Mouse (Mus musculus) liver, embryonic 16.5 days (tissue): ENCODE measurements around the gene Mgll. TPM values are rescaled to one million over a fixed set of nuclear protein-coding genes. Genes with fewer than 3 reads are reported as not detected.

Experiments used
- ATAC-seq: fragments of 200-750 bp; cut with Nextera tagmentation; 2 replicates; pipeline ENCODE4 v1.8.0; 2017; ENCODE audit warnings: low read depth, mild to moderate bottlenecking, moderate number of reproducible peaks, moderate library complexity
- H3K27ac ChIP-seq: fragments of 300-500 bp; sonication (generic); 2 replicates; pipeline ENCODE4 v1.5.1; 2014; ENCODE audit warnings: mild to moderate bottlenecking, low read length
- H3K27me3 ChIP-seq: fragments of 300-500 bp; sonication (generic); 2 replicates; pipeline ENCODE4 v1.6.1; 2014; ENCODE audit warnings: low read depth, low read length, mixed read lengths; ENCODE audit not compliant: control insufficient read depth, insufficient read depth
- H3K36me3 ChIP-seq: fragments of 300-500 bp; sonication (generic); 2 replicates; pipeline ENCODE4 v1.6.1; 2014; ENCODE audit warnings: mild to moderate bottlenecking; ENCODE audit not compliant: control insufficient read depth, insufficient read depth
- H3K4me1 ChIP-seq: fragments of 300-500 bp; sonication (generic); 2 replicates; pipeline ENCODE4 v1.6.1; 2014; ENCODE audit warnings: low read depth, low read length, mixed read lengths; ENCODE audit not compliant: control insufficient read depth
- H3K4me2 ChIP-seq: fragments of 300-500 bp; sonication (generic); 2 replicates; pipeline ENCODE4 v1.6.1; 2014; ENCODE audit warnings: low read depth, low read length, mixed read lengths
- H3K4me3 ChIP-seq: fragments of 300-500 bp; sonication (generic); 2 replicates; pipeline ENCODE4 v1.5.1; 2014; ENCODE audit warnings: low read depth, mild to moderate bottlenecking, low read length
- H3K9ac ChIP-seq: fragments of 300-500 bp; sonication (generic); 2 replicates; pipeline ENCODE4 v1.6.1; 2014; ENCODE audit warnings: low read depth, low read length
- H3K9me3 ChIP-seq: fragments of 300-500 bp; sonication (generic); replicated peaks from 2 replicates; pipeline ENCODE4 v1.6.1; 2016; ENCODE audit warnings: low read length; ENCODE audit not compliant: control insufficient read depth
- WGBS: fragments of 180-500 bp; shearing (Covaris S2); extraction: QIAGEN DNeasy Blood & Tissue Kit; methylation state at CpG from one replicate; pipeline ENCODE4 v1.1.7; 2014; ENCODE audit not compliant: insufficient replicate concordance; 5-methylcytosine and 5-hydroxymethylcytosine counted together
- polyA plus RNA-seq: library from polyadenylated mRNA; unstranded; fragments of >200 nt; fragmentation: Nextera tagmentation; extraction: Ambion mirVana; gene quantifications from 2 replicates; pipeline ENCODE4 v1.2.1, GENCODE M21; 2015

The Mgll gene
- polyA plus RNA-seq, 1 experiment from 2014 or later: 62.3 TPM

- 71% methylated on average over 6 of the region's 6 CpGs for WGBS
These were observed 133.6 kb downstream of the Mgll start for GRCm38 (mm10) chr6:88857830-88858229.

GRCm38 (mm10) chr6:88858341-88858740 lies 134.1 kb downstream of the Mgll start:
- Histone ChIP-seq H3K27me3 (peaks cover 5% of the 10 kb centered on the region; the same call in 1 of the 2 replicates), H3K4me1 (no peaks in the 10 kb centered on the region), H3K4me2 (no peak overlapping the region), H3K4me3 (no peak overlapping the region), H3K36me3 (no peaks in the 10 kb centered on the region), H3K9ac (no peak overlapping the region), H3K9me3 (0 out of 2 replicates have a peak, but pooled peaks cover 2% of the 10 kb centered on the region), H3K27ac (no peak overlapping the region)
- ATAC-seq: no peak
- WGBS: 69% methylated on average over 7 of the region's 7 CpGs

More at GRCm38 (mm10) chr6:88857830-88858229, 133.6 kb downstream of the Mgll start:
- Histone ChIP-seq H3K36me3 (no peaks in the 10 kb centered on the region), H3K27me3 (peaks cover 5% of the 10 kb centered on the region; the same call in 1 of the 2 replicates), H3K4me3 (no peak overlapping the region), H3K4me2 (no peak overlapping the region), H3K9me3 (0 out of 2 replicates have a peak, but pooled peaks cover 2% of the 10 kb centered on the region), H3K9ac (no peak overlapping the region), H3K4me1 (no peaks in the 10 kb centered on the region), H3K27ac (no peak overlapping the region)
- ATAC-seq: no peak

- no peak for ATAC-seq
- no peak overlapping the region for H3K4me3 ChIP-seq
- no peaks in the 10 kb centered on the region for H3K4me1 ChIP-seq
- H3K27me3 ChIP-seq: peaks cover 5% of the 10 kb centered on the region; the same call in 1 of the 2 replicates
- 14% methylated on average over 2 of the region's 2 CpGs for WGBS
- H3K36me3 ChIP-seq: no peaks in the 10 kb centered on the region
- no peak overlapping the region for H3K9ac ChIP-seq
- H3K4me2 ChIP-seq: no peak overlapping the region
- H3K27ac ChIP-seq: no peak overlapping the region
- H3K9me3 ChIP-seq: 0 out of 2 replicates have a peak, but pooled peaks cover 2% of the 10 kb centered on the region
These were observed 136.7 kb downstream of the Mgll start for GRCm38 (mm10) chr6:88860914-88861313.

- Histone ChIP-seq H3K9ac (no peak overlapping the region), H3K27ac (no peak overlapping the region), H3K36me3 (no peaks in the 10 kb centered on the region), H3K4me3 (no peak overlapping the region), H3K27me3 (peaks cover 4% of the 10 kb centered on the region; the same call in 1 of the 2 replicates), H3K4me2 (no peak overlapping the region), H3K9me3 (0 out of 2 replicates have a peak, but pooled peaks cover 2% of the 10 kb centered on the region), H3K4me1 (no peaks in the 10 kb centered on the region)
- ATAC-seq: no peak
- WGBS: 65% methylated on average over 7 of the region's 7 CpGs
These were observed 141.5 kb downstream of the Mgll start for GRCm38 (mm10) chr6:88865704-88866103.

GRCm38 (mm10) chr6:88869459-88869858 lies 145.2 kb downstream of the Mgll start:
- Histone ChIP-seq H3K4me3 (no peak overlapping the region), H3K4me1 (no peaks in the 10 kb centered on the region), H3K4me2 (no peak overlapping the region), H3K9me3 (no peaks in the 10 kb centered on the region), H3K9ac (no peak overlapping the region), H3K27me3 (peaks cover 39% of the 10 kb centered on the region), H3K36me3 (no peaks in the 10 kb centered on the region), H3K27ac (no peak overlapping the region)
- no peak for ATAC-seq
- WGBS: 73% methylated on average over 7 of the region's 7 CpGs

- H3K9me3 ChIP-seq: no peaks in the 10 kb centered on the region
- no peak overlapping the region for H3K9ac ChIP-seq
- no peak overlapping the region for H3K4me2 ChIP-seq
- no peak for ATAC-seq
- H3K27me3 ChIP-seq: peaks cover 50% of the 10 kb centered on the region
- H3K36me3 ChIP-seq: no peaks in the 10 kb centered on the region
- no peaks in the 10 kb centered on the region for H3K4me1 ChIP-seq
- no peak overlapping the region for H3K27ac ChIP-seq
- 62% methylated on average over 4 of the region's 4 CpGs for WGBS
- no peak overlapping the region for H3K4me3 ChIP-seq
These were observed 146.4 kb downstream of the Mgll start for GRCm38 (mm10) chr6:88870594-88870993.

GRCm38 (mm10) chr6:88871546-88871945 lies 147.3 kb downstream of the Mgll start:
- Histone ChIP-seq H3K9ac (no peak overlapping the region), H3K36me3 (no peaks in the 10 kb centered on the region), H3K9me3 (no peaks in the 10 kb centered on the region), H3K4me3 (no peak overlapping the region), H3K27me3 (peaks cover 59% of the 10 kb centered on the region), H3K4me2 (no peak overlapping the region), H3K27ac (no peak overlapping the region), H3K4me1 (no peaks in the 10 kb centered on the region)
- no peak for ATAC-seq
- WGBS: 61% methylated on average over 8 of the region's 8 CpGs

- Histone ChIP-seq H3K36me3 (no peaks in the 10 kb centered on the region), H3K4me2 (no peak overlapping the region), H3K27ac (no peak overlapping the region), H3K4me1 (no peaks in the 10 kb centered on the region), H3K9me3 (no peaks in the 10 kb centered on the region), H3K9ac (no peak overlapping the region), H3K4me3 (no peak overlapping the region), H3K27me3 (peaks cover 60% of the 10 kb centered on the region)
- no peak for ATAC-seq
- WGBS: 35% methylated on average over 7 of the region's 7 CpGs
These were observed 148.6 kb downstream of the Mgll start for GRCm38 (mm10) chr6:88872811-88873210.

- H3K4me3 ChIP-seq: peak overlapping the region; percentile 55
- H3K9me3 ChIP-seq: no peaks in the 10 kb centered on the region
- no peaks in the 10 kb centered on the region for H3K36me3 ChIP-seq
- no peaks in the 10 kb centered on the region for H3K4me1 ChIP-seq
- peak overlapping the region; percentile 74 for H3K4me2 ChIP-seq
- H3K27me3 ChIP-seq: peaks cover 60% of the 10 kb centered on the region
- H3K9ac ChIP-seq: no peak overlapping the region
- no peak overlapping the region for H3K27ac ChIP-seq
- 6% methylated on average over 73 of the region's 74 CpGs for WGBS
- ATAC-seq: no peak
These were observed 150.0 kb downstream of the Mgll start for GRCm38 (mm10) chr6:88873965-88874867.
